Mouse (Mus musculus) liver, postnatal 0 days (tissue): ENCODE measurements around the gene Nfkbiz.

Experiments
- CTCF ChIP-seq: sonication (generic); IDR thresholded peaks from 2 replicates; pipeline ENCODE4 v1.5.1; 2016; ENCODE audit warnings: antibody characterized with exemption, low read depth
- EP300 ChIP-seq: IDR thresholded peaks from 2 replicates; pipeline ENCODE4 v1.6.1; 2016; ENCODE audit warnings: antibody characterized with exemption, low read depth, mild to moderate bottlenecking

- TF ChIP-seq CTCF (no peak), EP300 (no peak)
These were observed 580 bp downstream of the Nfkbiz start for GRCm38 (mm10) chr16:55838129-55838509.
